Mouse (Mus musculus) ovary, postnatal 14 days (tissue): ENCODE measurements around the gene Vsig2.

Experiments used
- DNase-seq: peaks from one replicate; pipeline ENCODE4 v3.0.0; 2022; ENCODE audit warnings: low spot score

Vsig2 gene

DNA sequence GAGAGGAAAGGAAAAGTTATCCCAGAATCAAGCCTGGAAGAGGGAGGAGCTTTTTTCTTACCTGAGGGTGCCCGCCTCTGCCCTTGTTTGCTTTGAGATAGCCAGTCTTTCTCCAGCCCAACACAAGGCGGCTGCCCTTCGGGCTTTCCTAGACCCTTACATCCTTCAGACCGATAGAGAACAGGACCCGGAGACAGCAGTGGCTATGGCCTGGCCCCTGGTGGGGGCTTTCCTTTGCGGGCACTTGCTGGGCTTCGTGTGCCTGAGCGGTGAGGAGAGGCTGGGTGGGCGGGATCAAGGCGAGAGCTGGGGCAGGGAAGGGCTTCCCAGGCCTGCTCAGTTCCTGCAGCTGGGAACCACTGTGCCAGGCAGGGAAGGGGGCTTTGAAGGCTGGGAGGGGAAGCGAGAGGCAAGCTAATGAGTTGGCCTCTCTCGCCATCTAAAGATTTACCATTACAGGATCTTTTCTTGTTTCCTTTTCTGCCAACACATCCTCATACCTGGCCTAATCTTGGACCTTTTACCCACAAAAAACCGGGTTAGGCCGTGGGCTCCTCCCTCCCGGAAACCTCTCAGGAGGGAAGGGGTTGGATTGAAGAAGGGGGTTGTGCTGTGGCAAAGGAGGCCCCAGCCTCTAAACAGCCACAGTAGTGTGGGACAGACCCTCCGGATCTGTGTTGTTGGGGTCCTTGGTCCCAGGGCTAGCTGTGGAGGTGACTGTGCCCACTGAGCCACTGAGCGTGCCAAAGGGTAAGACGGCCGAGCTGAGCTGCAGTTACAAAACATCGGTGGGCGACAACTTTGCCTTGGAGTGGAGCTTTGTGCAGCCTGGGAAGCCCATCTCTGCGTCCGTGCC is at the start of gene Vsig2:
Gene Vsig2 (plus strand): TSS at position 86 of the 856 bp plus-strand sequence.
- no peak for DNase-seq

- DNase-seq = peak; percentile 24
These were observed 49.5 kb upstream of the Vsig2 start for GRCm38 (mm10) chr9:37489446-37490120.

DNA sequence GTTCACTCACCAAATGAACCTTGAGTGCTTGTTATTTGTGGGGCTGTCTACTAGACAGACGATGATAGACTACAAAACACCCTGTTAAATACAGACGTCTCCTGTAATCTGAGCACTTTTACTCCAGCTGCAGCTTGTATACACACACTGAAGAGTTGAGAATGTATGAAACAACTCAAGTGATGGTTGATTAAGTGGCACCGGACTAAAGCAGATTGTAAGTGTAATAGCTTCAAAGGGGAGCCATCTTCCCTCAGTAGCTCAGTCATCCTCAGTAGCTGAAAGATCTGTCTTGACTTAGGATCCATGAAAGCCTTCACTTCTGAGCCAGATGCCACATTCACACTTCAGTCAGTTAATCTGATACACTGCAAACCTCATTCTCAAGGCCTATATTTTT is 43.3 kb upstream of the Vsig2 start:
- DNase-seq = no peak

- DNase-seq = no peak
These were observed 42.7 kb upstream of the Vsig2 start for GRCm38 (mm10) chr9:37496325-37496724.

- no peak for DNase-seq
These were observed 38.9 kb upstream of the Vsig2 start for GRCm38 (mm10) chr9:37500201-37500600.

- DNase-seq = no peak
These were observed 37.9 kb upstream of the Vsig2 start for GRCm38 (mm10) chr9:37501170-37501569.

GRCm38 (mm10) chr9:37504348-37504747 is 34.7 kb upstream of the Vsig2 start:
- DNase-seq = no peak

- no peak for DNase-seq
These were observed 33.0 kb upstream of the Vsig2 start for GRCm38 (mm10) chr9:37506023-37506422.

GRCm38 (mm10) chr9:37512097-37512496 is 27.0 kb upstream of the Vsig2 start:
- DNase-seq = no peak

GRCm38 (mm10) chr9:37514456-37514855 is 24.6 kb upstream of the Vsig2 start:
- no peak for DNase-seq

DNA sequence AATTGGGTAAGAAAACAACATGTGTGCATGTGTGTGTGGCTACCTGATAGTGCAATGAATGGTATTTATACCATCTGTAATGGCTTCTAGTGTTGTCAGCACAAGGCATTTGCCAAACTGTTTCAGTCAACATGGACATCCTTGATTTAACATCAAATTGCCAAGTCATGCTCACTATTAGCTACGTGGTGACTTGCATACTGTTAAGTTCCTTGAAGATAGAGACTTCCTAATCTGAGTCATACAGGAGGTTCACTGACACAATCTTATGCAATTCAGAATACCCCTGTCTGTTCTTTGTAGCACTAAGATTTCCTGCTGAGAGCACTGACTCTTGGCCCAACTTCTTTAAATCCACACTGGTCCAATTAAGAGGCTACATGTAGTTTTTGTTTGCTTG is 21.6 kb upstream of the Vsig2 start:
- no peak for DNase-seq

DNA sequence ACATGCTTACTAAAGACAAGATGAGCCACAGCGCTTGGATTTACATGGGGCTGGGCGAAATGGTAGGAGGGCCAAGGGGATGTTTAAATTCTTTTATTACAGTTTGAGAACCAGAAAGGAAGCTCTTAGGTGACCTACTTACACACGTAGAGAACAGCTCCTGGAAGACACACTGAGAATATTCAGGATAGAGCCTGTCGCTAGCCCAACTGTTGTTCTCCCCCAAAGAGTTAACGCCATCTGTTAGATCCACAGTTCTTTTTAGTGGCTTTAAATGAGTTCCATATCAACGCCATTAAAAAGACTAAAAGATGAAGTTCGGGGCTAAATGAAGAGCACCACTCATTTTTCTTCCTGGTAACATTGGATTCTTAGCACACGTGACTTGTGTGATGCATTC is 20.1 kb upstream of the Vsig2 start:
- no peak for DNase-seq

- no peak for DNase-seq
These were observed 19.1 kb upstream of the Vsig2 start for GRCm38 (mm10) chr9:37519995-37520394.

- DNase-seq = no peak
These were observed 13.6 kb upstream of the Vsig2 start for GRCm38 (mm10) chr9:37525461-37525860.

GRCm38 (mm10) chr9:37526443-37527395 is 12.3 kb upstream of the Vsig2 start:
- no peak for DNase-seq

- peak; percentile 39 for DNase-seq
These were observed 11.4 kb upstream of the Vsig2 start, which contains the start of gene Esam for GRCm38 (mm10) chr9:37527396-37528224. Esam (plus strand) TSS chr9:37528078.

- no peak for DNase-seq
These were observed 10.7 kb upstream of the Vsig2 start for GRCm38 (mm10) chr9:37528225-37528970.

DNA sequence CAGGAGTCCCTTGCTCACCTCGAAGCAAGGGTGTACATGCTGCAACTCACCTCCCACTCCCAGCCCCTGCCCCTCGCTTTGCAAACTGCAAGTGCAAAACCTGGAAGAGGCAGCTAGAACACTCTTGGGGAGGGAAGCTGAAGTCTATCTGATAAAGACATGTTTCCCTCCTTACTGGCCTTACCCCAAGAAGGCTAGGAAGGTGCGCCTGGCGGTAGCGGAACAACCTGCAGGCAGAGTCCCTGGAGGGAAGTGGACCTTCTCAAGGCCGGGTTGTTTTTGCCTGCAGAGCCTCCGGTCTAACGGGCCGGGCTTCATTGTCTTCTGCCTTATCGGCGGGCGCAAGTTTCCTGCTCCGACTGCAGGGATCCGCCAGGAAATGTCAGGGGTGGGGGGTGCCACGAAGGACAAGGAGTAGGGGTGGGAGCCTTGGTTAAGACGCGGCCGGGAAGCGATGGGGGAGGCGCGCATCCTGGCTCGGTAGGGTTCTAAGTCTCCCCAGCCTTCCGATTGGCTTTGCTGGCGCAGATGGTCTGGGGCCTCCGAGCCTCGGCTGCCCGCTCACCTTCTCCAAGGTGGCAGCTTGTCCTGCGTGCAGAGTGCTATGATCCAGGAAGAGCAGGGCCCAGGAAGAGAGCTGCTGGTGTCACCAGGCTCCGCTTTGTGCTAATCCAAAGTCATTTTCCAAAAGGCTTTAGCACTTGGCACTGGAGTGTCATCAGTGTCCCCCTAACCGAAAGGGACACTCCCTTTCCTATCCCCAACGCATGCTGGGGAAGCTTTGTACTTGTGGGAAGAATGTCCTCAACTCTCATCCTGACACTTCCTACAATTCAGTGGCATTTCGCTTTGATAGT is 8.8 kb upstream of the Vsig2 start:
- DNase-seq = no peak

GRCm38 (mm10) chr9:37530888-37531705 is 8.0 kb upstream of the Vsig2 start:
- peak; percentile 48 for DNase-seq
